Mouse (Mus musculus): ENCODE data around the gene Rad54l.

Rad54l gene

DNA sequence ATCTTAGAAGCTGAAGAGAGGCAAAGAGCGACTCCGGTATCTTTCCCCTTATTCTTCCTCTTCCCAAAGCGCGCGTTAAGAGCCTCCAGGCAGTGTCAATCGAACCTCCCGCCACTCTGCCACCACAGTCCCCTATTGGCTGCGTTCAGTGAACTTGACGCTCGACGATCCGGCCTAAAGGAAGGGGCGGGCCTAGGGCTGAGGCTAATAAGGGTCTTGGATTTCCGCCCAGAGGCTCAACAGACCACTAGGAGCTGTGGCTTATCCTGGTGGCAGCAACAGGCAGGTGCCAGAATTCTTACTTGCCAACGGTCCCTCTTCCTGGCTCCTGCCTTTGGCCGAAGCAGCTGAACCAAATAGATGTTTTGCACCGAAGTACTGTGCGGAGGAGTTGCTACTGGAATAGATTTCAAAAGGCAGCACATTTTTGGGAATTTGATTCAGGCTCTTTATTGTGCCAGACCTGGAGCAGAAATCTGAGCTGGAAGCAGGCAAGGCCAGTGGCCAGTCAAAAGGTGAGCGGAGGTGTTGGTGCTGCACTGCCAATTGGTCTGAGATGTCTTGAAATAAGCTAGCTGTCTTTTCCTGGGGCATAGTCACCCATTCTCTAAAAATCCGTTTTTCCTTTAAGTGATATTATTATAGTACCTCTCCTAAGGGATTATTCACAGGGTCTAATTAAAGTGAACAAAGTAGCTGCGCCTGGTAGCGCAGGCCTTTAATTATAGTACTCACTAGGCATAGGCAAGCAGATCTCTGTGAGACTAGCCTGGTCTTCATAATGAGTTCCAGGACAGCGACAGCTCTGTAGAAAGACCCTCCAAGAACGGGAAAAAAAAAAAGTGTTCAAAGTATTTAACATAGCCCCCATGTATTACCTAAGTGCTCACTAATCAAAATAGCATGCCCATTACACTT is at the start of gene Rad54l, which contains the start of gene Pomgnt1:
Gene Rad54l, minus strand, starts transcription at position 89 of the 918 bp plus-strand sequence.
Gene Pomgnt1, plus strand, starts transcription at position 239 of the 918 bp plus-strand sequence.
- DNase-seq = peak; percentile 78

DNA sequence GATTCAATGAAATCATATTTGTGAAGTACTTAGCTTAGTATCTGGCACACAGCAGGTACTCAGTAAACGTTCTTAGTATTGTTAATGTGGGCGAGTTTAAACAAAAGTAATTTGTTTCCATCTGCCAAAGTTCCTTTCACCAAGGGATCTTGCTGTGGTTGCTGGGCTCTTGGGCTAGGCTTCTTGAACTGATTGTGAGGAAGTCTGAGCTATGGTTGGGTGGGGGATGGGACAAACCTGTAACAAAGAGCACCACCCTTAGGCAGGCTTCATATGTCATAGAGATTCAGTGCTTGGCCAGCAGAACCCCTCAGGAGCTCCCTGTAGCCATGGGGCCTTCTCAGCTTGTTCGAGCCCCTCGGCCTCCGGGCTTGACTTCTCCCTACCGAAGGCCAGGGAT is 49.6 kb upstream of the Rad54l start, which contains the start of the genes 1700042G07Rik and Gm49337:
Gene 1700042G07Rik, plus strand, starts transcription at position 301 of the 400 bp plus-strand sequence.
Gene Gm49337, plus strand, starts transcription at position 313 of the 400 bp plus-strand sequence.
- DNase-seq = no peak

GRCm38 (mm10) chr4:116169353-116169672 is 45.8 kb upstream of the Rad54l start:
- DNase-seq = no peak

- DNase-seq = peak; percentile 71
Observed at GRCm38 (mm10) chr4:116168617-116169352, 45.3 kb upstream of the Rad54l start.

- DNase-seq = peak; percentile 21
Observed at GRCm38 (mm10) chr4:116167404-116167803, 43.9 kb upstream of the Rad54l start, which contains the start of gene Tspan1. TSS of gene Tspan1 (minus strand) at chr4:116167601.

DNA sequence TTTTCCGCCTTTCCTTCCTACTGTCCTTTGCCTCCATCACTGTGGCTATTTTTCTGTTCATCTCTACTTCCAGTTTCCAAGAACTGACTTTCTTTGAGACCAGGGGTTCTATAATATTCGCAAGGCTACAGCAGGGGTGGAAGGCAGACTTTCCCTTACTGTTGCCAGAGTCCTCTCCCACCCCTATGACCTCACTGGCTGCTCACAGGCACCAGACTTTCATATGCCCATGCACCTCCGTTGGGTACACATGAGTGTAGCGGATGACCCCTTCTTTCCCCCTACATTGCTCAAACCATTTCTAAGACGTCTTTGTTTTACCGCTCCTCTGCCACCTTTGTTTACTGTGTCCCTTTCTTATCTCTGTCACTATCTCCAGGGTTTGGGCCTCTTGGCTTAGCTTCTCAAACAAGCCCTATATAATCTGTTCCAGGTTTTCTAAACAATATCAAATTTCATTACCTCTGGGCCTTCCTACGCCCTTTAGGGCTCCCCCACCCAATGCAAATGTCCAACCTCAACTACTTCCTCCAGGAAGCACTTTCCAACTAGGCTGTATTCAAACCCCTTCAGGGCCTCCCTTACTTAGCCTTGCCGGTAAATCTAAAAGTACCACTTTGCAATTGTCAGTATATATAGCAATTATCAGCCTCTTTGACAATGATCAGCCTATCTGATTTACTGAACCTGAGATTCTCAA is 42.4 kb upstream of the Rad54l start:
- no peak for DNase-seq

GRCm38 (mm10) chr4:116164759-116165554 is 41.5 kb upstream of the Rad54l start:
- no peak for DNase-seq

GRCm38 (mm10) chr4:116162142-116162541 is 38.7 kb upstream of the Rad54l start:
- no peak for DNase-seq

DNA sequence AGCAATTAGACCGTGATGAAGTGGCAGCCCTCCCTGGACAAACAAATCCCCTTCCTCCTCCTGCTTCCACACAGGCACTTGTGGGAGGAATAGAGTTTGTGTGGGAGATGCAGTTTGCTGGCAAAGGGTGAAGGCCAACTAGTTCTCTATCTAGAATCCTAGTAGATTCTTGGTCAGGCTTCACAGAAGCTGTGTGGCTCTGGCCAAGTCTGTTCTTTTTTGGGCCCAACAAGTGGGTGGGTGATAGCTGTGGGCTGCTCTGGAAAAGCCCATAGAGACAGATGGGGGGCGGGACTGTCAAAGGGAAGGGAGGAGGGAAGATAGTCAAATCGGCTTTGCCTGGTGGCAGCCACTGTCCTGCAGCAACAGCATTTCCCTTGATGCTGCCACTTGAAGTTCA is 37.3 kb upstream of the Rad54l start:
- DNase-seq = no peak

DNA sequence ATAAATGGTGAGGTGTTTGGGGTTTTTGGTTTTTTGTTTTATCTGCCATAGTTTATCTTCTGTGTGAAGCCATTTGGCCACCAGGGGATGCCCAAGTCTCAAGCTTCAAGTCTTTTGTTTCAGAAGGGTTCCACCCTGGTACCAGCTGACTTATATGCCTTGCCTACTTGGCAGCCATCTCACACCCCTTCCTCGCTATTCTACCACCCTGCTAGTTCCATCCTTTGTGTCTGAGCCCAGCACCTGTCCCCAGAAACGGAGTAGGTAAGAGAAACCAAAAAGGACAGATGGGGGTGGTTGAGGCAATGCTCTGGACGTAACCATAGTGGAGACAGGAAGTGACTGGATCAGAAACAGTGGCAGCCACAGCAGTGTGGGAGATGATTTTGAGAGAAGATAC is 36.4 kb upstream of the Rad54l start:
- peak; percentile 64 for DNase-seq

GRCm38 (mm10) chr4:116157882-116158281 is 34.4 kb upstream of the Rad54l start:
- no peak for DNase-seq

DNA sequence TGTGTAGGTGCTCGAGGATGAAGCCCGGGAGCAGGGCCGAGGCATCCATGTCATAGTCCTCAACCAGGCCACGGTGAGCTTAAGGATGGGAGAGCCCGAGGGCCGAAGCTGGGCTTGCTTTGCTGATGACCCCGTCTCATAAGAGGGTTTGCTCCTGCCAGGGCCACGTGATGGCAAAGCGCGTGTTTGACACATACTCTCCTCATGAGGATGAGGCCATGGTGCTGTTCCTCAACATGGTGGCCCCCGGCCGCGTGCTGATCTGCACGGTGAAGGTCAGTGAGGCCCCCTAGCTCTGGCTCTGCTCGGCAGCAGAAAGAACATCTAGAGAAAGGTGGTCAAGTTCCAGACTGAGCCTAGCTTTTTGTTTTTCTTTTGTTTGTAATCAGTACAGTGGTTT is 29.2 kb upstream of the Rad54l start:
- no peak for DNase-seq

DNA sequence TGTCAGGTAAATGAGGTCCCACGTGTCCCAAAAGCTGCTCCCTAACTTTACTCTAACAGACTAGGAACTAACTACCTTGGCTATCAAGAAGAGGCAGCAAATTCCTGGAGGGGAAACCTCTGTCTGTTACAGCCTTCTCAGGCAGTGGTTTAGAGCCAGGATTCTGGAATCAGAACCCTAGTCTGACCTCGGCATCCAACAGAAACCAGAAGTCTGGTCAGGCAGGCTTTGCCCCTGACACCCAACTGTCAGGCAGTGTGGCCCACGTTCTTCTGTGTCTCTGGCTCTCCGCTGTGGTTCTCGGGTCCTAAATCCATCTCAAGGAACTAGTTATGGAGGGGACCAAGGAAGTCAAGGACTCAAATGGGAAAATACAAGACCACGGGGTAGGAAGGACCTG is 27.7 kb upstream of the Rad54l start, which contains the start of gene Lurap1:
Gene Lurap1, minus strand, starts transcription at position 101 of the 400 bp plus-strand sequence.
- DNase-seq = no peak

GRCm38 (mm10) chr4:116150862-116151221 is 27.4 kb upstream of the Rad54l start:
- DNase-seq = no peak

- DNase-seq = peak; percentile 75
Observed at GRCm38 (mm10) chr4:116150156-116150861, 26.8 kb upstream of the Rad54l start.

DNA sequence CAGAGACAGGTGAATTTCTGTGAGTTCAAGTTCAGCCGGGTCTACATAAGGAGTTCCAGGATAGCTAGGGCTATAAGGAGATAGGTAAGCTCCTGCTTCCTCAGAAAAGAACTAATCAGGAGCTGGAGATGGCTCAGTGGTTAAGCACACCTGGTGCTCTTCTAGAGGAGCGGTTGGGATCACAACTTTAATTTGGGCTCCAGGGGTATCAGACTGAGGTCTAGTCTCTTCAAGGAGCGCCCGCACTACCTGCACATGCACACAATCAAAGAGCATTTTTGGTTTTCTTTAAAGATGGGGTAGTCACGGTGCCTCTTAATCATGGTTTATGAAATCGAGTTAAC is 26.3 kb upstream of the Rad54l start:
- DNase-seq = no peak

- peak; percentile 67 for DNase-seq
Observed at GRCm38 (mm10) chr4:116143891-116144717, 20.6 kb upstream of the Rad54l start.

DNA sequence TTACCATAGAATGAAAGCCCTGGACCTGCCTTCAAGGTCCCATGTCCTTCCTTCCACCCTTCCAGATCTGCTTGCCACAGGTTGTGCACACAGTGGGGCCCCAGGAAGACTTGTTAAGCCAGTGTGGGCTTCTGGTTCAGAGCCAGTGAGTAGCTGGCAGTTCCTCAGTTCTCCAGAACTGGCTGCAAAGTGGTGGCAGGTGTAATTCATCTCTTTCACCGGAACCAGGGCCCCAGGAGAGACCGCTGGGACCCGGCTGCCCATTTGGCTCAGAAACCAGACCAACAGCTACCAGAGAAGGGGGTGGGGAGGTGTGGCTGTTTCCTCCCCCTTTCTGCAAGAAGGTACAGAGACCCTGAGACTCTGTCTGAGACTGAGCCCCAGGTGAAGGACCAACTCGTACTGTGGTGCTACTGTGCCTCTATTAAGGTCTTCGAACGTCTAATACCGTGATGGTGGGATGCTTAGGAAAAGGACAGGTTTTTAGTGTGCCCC is 19.9 kb upstream of the Rad54l start:
- DNase-seq = no peak

- no peak for DNase-seq
Observed at GRCm38 (mm10) chr4:116142269-116142668, 18.8 kb upstream of the Rad54l start.

DNA sequence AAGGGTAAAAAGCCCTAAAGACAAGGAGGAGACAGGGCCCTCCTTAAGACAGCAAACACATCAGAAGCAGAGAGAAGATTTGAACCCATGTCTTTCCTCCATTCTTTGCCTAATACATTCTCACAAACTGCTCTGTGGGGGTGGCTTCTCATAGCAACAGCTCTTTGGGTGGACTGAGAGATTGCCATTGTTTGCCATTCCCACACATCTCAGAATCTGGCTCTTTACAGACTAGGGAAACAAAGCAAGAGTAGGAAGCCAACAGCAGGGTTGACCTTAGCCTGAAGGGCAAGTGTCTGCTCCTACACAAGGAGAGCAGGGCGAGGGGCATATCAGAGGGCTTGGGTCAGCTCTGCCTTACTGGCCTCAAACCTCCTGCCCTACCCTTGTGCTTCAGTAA is 18.2 kb upstream of the Rad54l start:
- no peak for DNase-seq

Data from thymus, postnatal 25 days (tissue).